Mouse (Mus musculus) thymus, postnatal 14 days (tissue): ENCODE results near the gene 9530077C05Rik.

Experiments used
- DNase-seq: peaks from one replicate; pipeline ENCODE4 v3.0.0; 2021

9530077C05Rik gene

GRCm38 (mm10) chr9:22466212-22466611, 54.9 kb downstream of the 9530077C05Rik start:
- no peak for DNase-seq

- DNase-seq, result peak; percentile 59
Measured at GRCm38 (mm10) chr9:22467371-22468169, 56.3 kb downstream of the 9530077C05Rik start.

- peak; percentile 82 for DNase-seq
Measured at GRCm38 (mm10) chr9:22468170-22468898, 57.0 kb downstream of the 9530077C05Rik start.

- peak; percentile 12 for DNase-seq
Measured at GRCm38 (mm10) chr9:22468899-22469259, 57.6 kb downstream of the 9530077C05Rik start.

- no peak for DNase-seq
Measured at GRCm38 (mm10) chr9:22469643-22470042, 58.3 kb downstream of the 9530077C05Rik start, which contains the start of gene Rp9. TSS of gene Rp9 (minus strand) at chr9:22469743.

- peak; percentile 96 for DNase-seq
Measured at GRCm38 (mm10) chr9:22475424-22475868, 64.1 kb downstream of the 9530077C05Rik start, which contains the start of gene Bbs9. TSS of gene Bbs9 (plus strand) at chr9:22475715.

- DNase-seq, result peak; percentile 24
Measured at GRCm38 (mm10) chr9:22476265-22476664, 65.0 kb downstream of the 9530077C05Rik start.

GRCm38 (mm10) chr9:22478946-22479345, 67.6 kb downstream of the 9530077C05Rik start:
- no peak for DNase-seq

GRCm38 (mm10) chr9:22483866-22484561, 72.7 kb downstream of the 9530077C05Rik start:
- DNase-seq, result no peak

GRCm38 (mm10) chr9:22484562-22485308, 73.4 kb downstream of the 9530077C05Rik start:
- no peak for DNase-seq

- no peak for DNase-seq
Measured at GRCm38 (mm10) chr9:22486211-22486610, 74.9 kb downstream of the 9530077C05Rik start.

- DNase-seq, result no peak
Measured at GRCm38 (mm10) chr9:22488963-22489362, 77.7 kb downstream of the 9530077C05Rik start.
